Mouse (Mus musculus) layer of hippocampus, postnatal 36 days (tissue): ENCODE data around the gene Pcnx2. TPM values are rescaled to one million over a fixed set of nuclear protein-coding genes. Genes with fewer than 3 reads are reported as not detected.

Experiments used
- DNase-seq, 2 experiments: peaks; one replicate each; pipeline ENCODE4 v3.0.0; 2022
- total RNA-seq, 2 experiments: library from RNA; stranded (reverse); gene quantifications; 2 replicates each; pipeline ENCODE4 v1.2.3; 2021

Pcnx2 gene
- 10 to 100 TPM; 60.1 to 64.6 TPM for total RNA-seq

- DNase-seq, result peak; percentile 65 to 71
These were observed at the start of gene Pcnx2 for GRCm38 (mm10) chr8:125897868-125898788. Pcnx2 (minus strand) TSS chr8:125898317.

- DNase-seq, result no peak
These were observed 46.4 kb upstream of the Pcnx2 start for GRCm38 (mm10) chr8:125944511-125944910.

- peak; percentile 43 to 51 for DNase-seq
These were observed 37.5 kb upstream of the Pcnx2 start for GRCm38 (mm10) chr8:125935649-125936048.

- no peak for DNase-seq
These were observed 33.7 kb upstream of the Pcnx2 start for GRCm38 (mm10) chr8:125931822-125932221.

- DNase-seq, result no peak
These were observed 32.3 kb upstream of the Pcnx2 start for GRCm38 (mm10) chr8:125930276-125931046.

GRCm38 (mm10) chr8:125926636-125927035 is 28.5 kb upstream of the Pcnx2 start:
- no peak for DNase-seq

- DNase-seq, result no peak
These were observed 24.2 kb upstream of the Pcnx2 start for GRCm38 (mm10) chr8:125922333-125922732.

GRCm38 (mm10) chr8:125920761-125921160 is 22.6 kb upstream of the Pcnx2 start:
- no peak for DNase-seq

- no peak for DNase-seq
These were observed 22.2 kb upstream of the Pcnx2 start for GRCm38 (mm10) chr8:125920281-125920680.

GRCm38 (mm10) chr8:125919560-125919959 is 21.4 kb upstream of the Pcnx2 start:
- no peak for DNase-seq

- DNase-seq, result no peak
These were observed 20.6 kb upstream of the Pcnx2 start for GRCm38 (mm10) chr8:125918719-125919118.

- DNase-seq, result no peak
These were observed 18.9 kb upstream of the Pcnx2 start for GRCm38 (mm10) chr8:125917013-125917412.

GRCm38 (mm10) chr8:125914386-125914785 is 16.3 kb upstream of the Pcnx2 start:
- DNase-seq, result no peak

GRCm38 (mm10) chr8:125913206-125913605 is 15.1 kb upstream of the Pcnx2 start:
- no peak for DNase-seq

- no peak for DNase-seq
These were observed 13.1 kb upstream of the Pcnx2 start for GRCm38 (mm10) chr8:125911229-125911580.

GRCm38 (mm10) chr8:125910365-125911228 is 12.5 kb upstream of the Pcnx2 start, which contains the start of gene Map3k21:
Map3k21 (plus strand) TSS chr8:125910450.
- no peak for DNase-seq

- DNase-seq, result no peak
These were observed 11.7 kb upstream of the Pcnx2 start for GRCm38 (mm10) chr8:125909661-125910364.

- no peak for DNase-seq
These were observed 9.2 kb upstream of the Pcnx2 start for GRCm38 (mm10) chr8:125907311-125907710.

- DNase-seq, result no peak
These were observed 7.2 kb upstream of the Pcnx2 start for GRCm38 (mm10) chr8:125905341-125905740.

- DNase-seq, result no peak
These were observed 4.4 kb upstream of the Pcnx2 start for GRCm38 (mm10) chr8:125902521-125902920.

GRCm38 (mm10) chr8:125901167-125901566 is 3.0 kb upstream of the Pcnx2 start:
- no peak for DNase-seq

GRCm38 (mm10) chr8:125898899-125899298 is 782 bp upstream of the Pcnx2 start:
- DNase-seq, result peak in 1 of 2 experiments; percentile 45
